Mouse (Mus musculus) forebrain, postnatal 0 days (tissue): ENCODE results near the gene Btbd2. TPM values are rescaled to one million over a fixed set of nuclear protein-coding genes. Genes with fewer than 3 reads are reported as not detected.

ENCODE experiments used
- ATAC-seq: fragments of 200-750 bp; cut with Nextera tagmentation; 2 replicates; pipeline ENCODE4 v1.8.0; 2017; ENCODE audit warnings: mild to moderate bottlenecking, moderate library complexity
- DNase-seq: peaks from one replicate; pipeline ENCODE4 v3.0.0-alpha.2; 2015
- H3K27ac ChIP-seq: fragments of 300-500 bp; sonication (generic); 2 replicates; pipeline ENCODE4 v1.5.1; 2014; ENCODE audit warnings: low read depth, mild to moderate bottlenecking, antibody characterized with exemption, low read length, moderate library complexity, mixed read lengths
- H3K27me3 ChIP-seq: fragments of 300-500 bp; sonication (generic); 2 replicates; pipeline ENCODE4 v1.6.1; 2014; ENCODE audit warnings: mild to moderate bottlenecking, low read length, mixed read lengths; ENCODE audit not compliant: insufficient read depth
- H3K36me3 ChIP-seq: fragments of 300-500 bp; sonication (generic); 2 replicates; pipeline ENCODE4 v1.6.1; 2014; ENCODE audit warnings: mild to moderate bottlenecking, moderate library complexity; ENCODE audit not compliant: insufficient read depth
- H3K4me1 ChIP-seq: fragments of 300-500 bp; sonication (generic); 2 replicates; pipeline ENCODE4 v1.6.1; 2014; ENCODE audit warnings: antibody characterized with exemption; ENCODE audit not compliant: insufficient read depth
- H3K4me2 ChIP-seq: fragments of 300-500 bp; sonication (generic); 2 replicates; pipeline ENCODE4 v1.6.1; 2014; ENCODE audit warnings: low read depth, mild to moderate bottlenecking, moderate library complexity
- H3K4me3 ChIP-seq: fragments of 300-500 bp; sonication (generic); 2 replicates; pipeline ENCODE4 v1.5.1; 2014; ENCODE audit warnings: low read depth, low read length, mixed read lengths
- H3K9ac ChIP-seq: fragments of 300-500 bp; sonication (generic); 2 replicates; pipeline ENCODE4 v1.6.1; 2014; ENCODE audit warnings: mild to moderate bottlenecking
- H3K9me3 ChIP-seq: fragments of 300-500 bp; sonication (generic); 2 replicates; pipeline ENCODE4 v1.6.1; 2016; ENCODE audit warnings: low read length
- CTCF ChIP-seq: sonication (generic); IDR thresholded peaks from 2 replicates; pipeline ENCODE4 v1.5.1; 2016; ENCODE audit warnings: antibody characterized with exemption, control low read depth, low read depth
- WGBS: fragments of 180-500 bp; shearing (Covaris S2); extraction: QIAGEN DNeasy Blood & Tissue Kit; methylation state at CpG from one replicate; pipeline ENCODE4 v1.1.7; 2014; 5-methylcytosine and 5-hydroxymethylcytosine counted together
- polyA plus RNA-seq: library from polyadenylated mRNA; unstranded; fragments of >200 nt; fragmentation: Nextera tagmentation; extraction: Ambion mirVana; gene quantifications from 2 replicates; pipeline ENCODE4 v1.2.1, GENCODE M21; 2015
- total RNA-seq: library from RNA; depleted of rRNA; stranded (reverse); fragments of >200 nt; gene quantifications from 2 replicates; pipeline ENCODE4 v1.2.3, GENCODE M21; 2014

Btbd2 gene
- total and polyA plus RNA-seq, 2 experiments from 2014 or later: 77.6 to 131 TPM

GRCm38 (mm10) chr10:80696502-80697392, 39.9 kb upstream of the Btbd2 start:
- WGBS: 77% methylated on average over 11 of the region's 12 CpGs
- ATAC-seq (no peak), DNase-seq (no peak)
- H3K27me3 ChIP-seq: no peaks in the 10 kb centered on the region
- H3K4me3 ChIP-seq: no peak overlapping the region
- TF ChIP-seq CTCF: no peak
- H3K36me3 ChIP-seq: peaks cover 23% of the 10 kb centered on the region
- peaks cover 11% of the 10 kb centered on the region; the same call in 1 of the 2 replicates for H3K4me1 ChIP-seq
- H3K27ac ChIP-seq: no peak overlapping the region
- H3K9me3 ChIP-seq: no peaks in the 10 kb centered on the region
- no peak overlapping the region for H3K4me2 ChIP-seq
- H3K9ac ChIP-seq: no peak overlapping the region; the same call in 1 of the 2 replicates

GRCm38 (mm10) chr10:80695801-80696501, 39.1 kb upstream of the Btbd2 start:
- Histone ChIP-seq H3K4me2 (no peak overlapping the region), H3K4me3 (no peak overlapping the region), H3K9me3 (no peaks in the 10 kb centered on the region), H3K36me3 (peaks cover 27% of the 10 kb centered on the region), H3K4me1 (peaks cover 11% of the 10 kb centered on the region; the same call in 1 of the 2 replicates), H3K27me3 (no peaks in the 10 kb centered on the region), H3K9ac (no peak overlapping the region), H3K27ac (no peak overlapping the region)
- DNase-seq (no peak), ATAC-seq (no peak)
- no peak for TF ChIP-seq CTCF
- WGBS: 74% methylated on average over 10 of the region's 10 CpGs

GRCm38 (mm10) chr10:80695186-80695585, 38.3 kb upstream of the Btbd2 start:
- peaks cover 34% of the 10 kb centered on the region for H3K36me3 ChIP-seq
- H3K27me3 ChIP-seq: no peaks in the 10 kb centered on the region
- H3K4me2 ChIP-seq: no peak overlapping the region
- no peak for DNase-seq
- 92% methylated on average over 2 of the region's 2 CpGs for WGBS
- H3K4me3 ChIP-seq: no peak overlapping the region
- ATAC-seq: no peak
- H3K4me1 ChIP-seq: peaks cover 5% of the 10 kb centered on the region; the same call in 1 of the 2 replicates
- no peak overlapping the region for H3K9ac ChIP-seq
- no peak for TF ChIP-seq CTCF
- H3K9me3 ChIP-seq: no peaks in the 10 kb centered on the region
- no peak overlapping the region for H3K27ac ChIP-seq

- Histone ChIP-seq H3K9me3 (no peaks in the 10 kb centered on the region), H3K4me3 (no peak overlapping the region), H3K36me3 (peaks cover 43% of the 10 kb centered on the region), H3K9ac (no peak overlapping the region), H3K4me1 (no peaks in the 10 kb centered on the region), H3K4me2 (no peak overlapping the region), H3K27ac (no peak overlapping the region), H3K27me3 (no peaks in the 10 kb centered on the region)
- TF ChIP-seq CTCF: no peak
- WGBS: 91% methylated on average over 13 of the region's 13 CpGs
- ATAC-seq: no peak
- no peak for DNase-seq
Observed at GRCm38 (mm10) chr10:80694159-80694938, 37.5 kb upstream of the Btbd2 start.

GRCm38 (mm10) chr10:80693401-80694045, 36.7 kb upstream of the Btbd2 start:
- 88% methylated on average over 12 of the region's 12 CpGs for WGBS

More at GRCm38 (mm10) chr10:80693401-80694045, 36.7 kb upstream of the Btbd2 start:
- H3K9me3 ChIP-seq: no peaks in the 10 kb centered on the region
- H3K4me2 ChIP-seq: no peak overlapping the region
- no peak overlapping the region for H3K4me3 ChIP-seq
- ATAC-seq (no peak), DNase-seq (no peak)
- H3K4me1 ChIP-seq: no peaks in the 10 kb centered on the region
- no peaks in the 10 kb centered on the region for H3K27me3 ChIP-seq
- H3K36me3 ChIP-seq: peaks cover 51% of the 10 kb centered on the region
- no peak overlapping the region for H3K27ac ChIP-seq
- no peak overlapping the region for H3K9ac ChIP-seq
- TF ChIP-seq CTCF: no peak
